Mouse (Mus musculus) left cerebral cortex, postnatal 36 days (tissue): ENCODE measurements around the gene 1110002E22Rik. TPM values are rescaled to one million over a fixed set of nuclear protein-coding genes. Genes with fewer than 3 reads are reported as not detected.
A peak's percentile ranks its signal among the peaks of the same experiment; 100 is the strongest.

Experiments used
- DNase-seq, 2 experiments: peaks; one replicate each; pipeline ENCODE4 v3.0.0; 2021 to 2022; ENCODE audit warnings: low spot score in 2 of 2, mixed read lengths in 1 of 2
- intact Hi-C: fragments of 180-260 bp; cut with DNase I; formaldehyde crosslinking; loops from one replicate; pipeline ENCODE4 v1.15.1; 2025
- total RNA-seq, 2 experiments: library from RNA; stranded (reverse); gene quantifications; 2 replicates each; pipeline ENCODE4 v1.2.3; 2021

Gene 1110002E22Rik
- total RNA-seq = 1 to 10 TPM; 2.1 to 2.8 TPM

GRCm38 (mm10) chr3:138064732-138065645 is at the start of gene 1110002E22Rik:
TSS of gene 1110002E22Rik (plus strand) at chr3:138065052.
- DNase-seq = peak in 1 of 2 experiments; percentile 49
- intact Hi-C loops = no loop called here

- DNase-seq = no peak
- intact Hi-C loops = no loop called here
Measured at GRCm38 (mm10) chr3:138016810-138017209, 48.0 kb upstream of the 1110002E22Rik start.

- intact Hi-C loops = no loop called here
- no peak for DNase-seq
Measured at GRCm38 (mm10) chr3:138022003-138022402, 42.8 kb upstream of the 1110002E22Rik start.

GRCm38 (mm10) chr3:138022651-138023050 is 42.2 kb upstream of the 1110002E22Rik start:
- no peak for DNase-seq
- intact Hi-C loops = no loop called here

- peak; percentile 10 to 17 for DNase-seq
- intact Hi-C loops = no loop called here
Measured at GRCm38 (mm10) chr3:138026286-138026685, 38.6 kb upstream of the 1110002E22Rik start.

GRCm38 (mm10) chr3:138027575-138028362 is 37.1 kb upstream of the 1110002E22Rik start:
- DNase-seq = no peak

GRCm38 (mm10) chr3:138029351-138029750 is 35.5 kb upstream of the 1110002E22Rik start:
- intact Hi-C loops = no loop called here
- peak; percentile 19 to 26 for DNase-seq

More at GRCm38 (mm10) chr3:138027575-138028362, 37.1 kb upstream of the 1110002E22Rik start:
- intact Hi-C loops = no loop called here

DNA sequence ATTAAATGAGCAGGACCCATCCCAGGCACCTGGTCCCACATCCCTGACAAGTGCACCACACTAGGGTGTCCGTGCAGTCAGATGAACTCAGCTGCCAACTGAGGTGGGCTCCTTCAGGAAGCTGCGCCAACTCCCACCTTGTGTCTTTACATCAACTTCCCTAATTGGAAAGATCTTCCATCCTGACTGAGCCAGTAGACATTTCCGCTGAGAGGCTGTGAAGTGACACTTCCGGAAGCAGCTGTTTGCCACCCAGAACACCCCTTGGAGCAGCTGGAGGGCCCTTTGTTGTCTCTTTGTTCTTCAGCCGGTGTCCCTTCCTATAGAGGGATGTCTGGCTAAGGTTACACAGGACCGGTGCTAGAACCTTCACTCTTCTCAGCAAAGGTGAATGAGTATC is 34.3 kb upstream of the 1110002E22Rik start:
- intact Hi-C loops = no loop called here
- DNase-seq = no peak

GRCm38 (mm10) chr3:138033986-138034385 is 30.9 kb upstream of the 1110002E22Rik start:
- intact Hi-C loops = no loop called here

GRCm38 (mm10) chr3:138040938-138041337 is 23.9 kb upstream of the 1110002E22Rik start:
- DNase-seq = no peak
- intact Hi-C loops = no loop called here

More at GRCm38 (mm10) chr3:138033986-138034385, 30.9 kb upstream of the 1110002E22Rik start:
- no peak for DNase-seq

DNA sequence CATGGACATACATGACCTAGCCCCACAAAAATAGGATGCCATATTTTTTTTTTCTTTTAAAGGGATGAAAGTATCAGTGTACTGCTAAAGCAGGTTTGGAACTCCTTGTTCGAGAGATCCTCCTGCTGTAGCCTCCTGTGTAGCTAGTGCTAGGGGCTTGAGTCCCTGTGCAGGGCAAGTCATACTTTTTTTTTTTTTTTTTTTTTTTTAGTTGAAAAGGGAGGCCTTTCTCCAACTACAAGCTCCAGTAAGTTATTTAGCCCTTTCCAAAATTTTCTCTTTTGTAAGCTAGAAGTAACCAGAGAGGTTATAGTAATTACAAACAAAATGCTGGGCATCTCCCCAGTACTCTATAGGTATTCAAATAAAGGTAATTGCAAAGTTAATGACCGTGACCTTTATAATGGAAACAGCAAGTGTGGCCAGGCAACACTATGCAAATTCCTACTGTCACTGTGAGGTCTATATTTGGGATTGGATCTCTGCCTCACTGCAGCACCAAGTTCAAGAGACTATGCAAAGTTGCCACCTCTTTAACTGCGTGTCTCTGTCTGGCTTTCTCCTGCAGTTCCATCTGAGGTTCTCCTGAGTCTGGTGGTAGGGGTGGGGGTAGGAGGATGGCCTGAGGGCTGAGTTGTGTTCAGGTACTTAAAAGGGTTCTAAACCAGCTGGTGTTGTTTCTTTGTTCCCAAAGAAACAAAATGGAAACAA is 23.1 kb upstream of the 1110002E22Rik start:
- DNase-seq = no peak
- intact Hi-C loops = no loop called here

GRCm38 (mm10) chr3:138043316-138043715 is 21.5 kb upstream of the 1110002E22Rik start:
- no peak for DNase-seq
- intact Hi-C loops = no loop called here

GRCm38 (mm10) chr3:138049555-138049954 is 15.3 kb upstream of the 1110002E22Rik start:
- intact Hi-C loops = no loop called here
- no peak for DNase-seq

DNA sequence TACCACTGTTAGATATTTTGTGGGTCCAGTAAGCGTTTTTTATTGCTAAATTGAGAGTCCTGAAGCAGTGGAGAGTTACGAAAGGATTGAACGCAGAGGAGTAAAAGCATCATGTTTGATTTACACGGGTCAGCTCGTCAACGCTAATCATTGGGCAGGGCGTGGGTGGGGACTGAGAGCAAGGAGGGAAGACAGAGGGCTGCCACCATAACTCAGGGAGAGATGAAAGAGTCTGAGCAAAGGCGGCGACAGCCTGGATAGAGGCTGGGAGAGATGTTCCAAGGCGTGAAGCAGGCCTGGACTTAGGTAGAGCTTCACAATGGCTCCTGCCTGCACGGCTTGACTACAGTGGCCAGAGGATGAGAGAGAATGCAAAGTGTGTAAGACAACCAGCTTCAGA is 14.1 kb upstream of the 1110002E22Rik start:
- intact Hi-C loops = no loop called here
- DNase-seq = no peak

DNA sequence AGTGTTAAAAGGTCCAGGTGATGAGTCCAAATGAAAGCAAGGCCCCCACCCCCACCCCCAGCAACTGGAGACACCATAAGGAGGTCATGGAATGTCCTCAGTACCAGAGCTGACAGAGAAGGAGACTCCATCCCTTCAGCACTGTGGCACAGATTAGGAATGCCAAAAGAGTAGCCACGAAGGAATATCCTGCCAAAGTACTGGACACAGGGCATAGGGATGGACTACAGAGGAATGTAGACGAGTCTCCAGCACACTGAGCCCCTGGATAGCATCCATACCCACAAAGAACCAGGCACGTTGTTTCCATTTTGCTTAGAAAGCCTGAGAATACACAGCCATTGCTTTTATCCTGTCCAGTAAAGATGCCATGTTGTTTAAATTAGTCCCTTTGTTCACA is 13.4 kb upstream of the 1110002E22Rik start:
- intact Hi-C loops = no loop called here

GRCm38 (mm10) chr3:138053969-138054368 is 10.9 kb upstream of the 1110002E22Rik start:
- intact Hi-C loops = no loop called here
- no peak for DNase-seq

More for the DNA sequence above, 13.4 kb upstream of the 1110002E22Rik start:
- no peak for DNase-seq

GRCm38 (mm10) chr3:138056976-138057375 is 7.9 kb upstream of the 1110002E22Rik start:
- DNase-seq = no peak
- intact Hi-C loops = no loop called here

- intact Hi-C loops = no loop called here
- no peak for DNase-seq
Measured at GRCm38 (mm10) chr3:138058226-138058625, 6.6 kb upstream of the 1110002E22Rik start.

GRCm38 (mm10) chr3:138060429-138060828 is 4.4 kb upstream of the 1110002E22Rik start:
- DNase-seq = no peak
- intact Hi-C loops = no loop called here
